Mouse (Mus musculus) cerebellum, postnatal 36 days (tissue): ENCODE measurements around the gene Hhipl1.

ENCODE experiments used
- DNase-seq, 2 experiments: peaks; one replicate each; pipeline ENCODE4 v3.0.0; 2021 to 2022; ENCODE audit warnings: mixed read lengths in 2 of 2

Hhipl1 gene

GRCm38 (mm10) chr12:108305812-108306794 is at the start of gene Hhipl1:
Hhipl1 (plus strand) TSS chr12:108306270.
- DNase-seq = no peak

GRCm38 (mm10) chr12:108256734-108257133 is 49.3 kb upstream of the Hhipl1 start:
- DNase-seq = no peak

DNA sequence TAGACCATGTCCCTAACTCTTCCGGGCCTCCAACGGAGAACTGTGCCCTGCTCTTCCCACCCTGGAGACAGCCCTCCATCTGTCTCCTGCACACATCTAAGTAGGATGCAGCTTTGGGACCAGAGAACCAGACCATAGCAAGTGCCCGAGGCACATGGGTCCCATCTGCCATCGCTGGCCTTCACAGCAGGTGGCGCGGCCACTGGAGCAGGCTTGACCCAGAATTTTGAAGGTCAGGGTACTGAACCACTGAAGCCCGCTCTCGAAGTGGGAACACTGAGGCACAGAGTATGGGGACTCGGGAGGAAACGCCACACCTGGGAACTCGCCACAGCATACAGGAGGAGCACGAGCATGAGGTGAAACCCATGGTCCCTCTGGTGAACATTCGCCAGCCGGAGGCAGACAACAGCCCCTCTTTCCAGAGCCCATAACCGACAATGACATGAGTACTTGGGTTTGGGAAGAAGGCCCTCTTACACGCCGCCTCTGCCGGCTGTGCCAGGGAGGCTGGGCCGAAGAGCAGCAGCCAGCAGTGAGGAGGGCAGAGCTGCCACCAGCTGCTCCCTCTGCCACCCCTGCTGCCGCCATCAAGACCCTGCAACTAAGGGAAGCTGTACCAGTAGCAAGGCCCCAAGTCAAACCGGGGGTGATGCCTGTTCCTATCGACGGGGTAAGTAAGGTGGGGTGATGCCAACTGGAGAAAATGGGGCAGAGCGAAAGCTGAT is 46.6 kb upstream of the Hhipl1 start:
- no peak for DNase-seq

DNA sequence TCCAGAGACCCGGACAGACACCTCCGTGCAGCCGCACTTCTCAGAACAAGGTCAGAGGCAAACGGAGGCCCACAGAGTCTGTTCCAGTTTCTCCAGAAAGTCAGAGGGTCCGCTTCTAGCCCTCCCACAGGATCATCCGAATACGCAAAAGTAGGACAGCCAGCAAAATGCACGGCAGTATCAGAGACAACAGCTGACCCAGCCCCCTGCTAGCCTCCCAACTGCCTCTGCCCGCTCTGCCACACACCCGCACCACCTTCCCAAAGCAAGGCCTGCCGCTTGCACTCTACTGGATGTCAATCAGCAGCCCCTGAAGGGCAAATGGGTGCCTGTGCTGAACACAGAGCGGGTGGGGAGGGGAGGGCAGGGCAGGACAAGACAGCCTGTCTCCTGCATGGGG is 45.1 kb upstream of the Hhipl1 start:
- DNase-seq = no peak

DNA sequence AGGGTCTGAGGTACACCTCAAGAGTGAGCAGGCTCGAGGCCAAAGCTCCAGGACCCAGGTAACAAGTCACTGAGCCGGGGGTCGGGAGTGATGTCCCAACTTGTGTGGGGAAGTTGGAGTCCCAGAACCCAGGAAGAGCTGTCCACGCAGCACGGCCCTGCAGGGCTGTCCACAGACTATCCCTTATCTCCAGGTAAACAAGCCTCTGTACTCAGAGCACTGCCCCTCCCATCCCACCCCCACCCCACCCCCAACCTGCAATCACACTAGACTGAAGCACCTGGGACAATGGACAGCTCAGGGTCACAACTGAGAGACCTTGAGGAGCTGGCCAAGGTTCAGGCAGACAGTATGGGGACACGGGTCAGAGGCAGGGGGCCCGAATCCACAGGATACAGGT is 41.2 kb upstream of the Hhipl1 start:
- DNase-seq = no peak

GRCm38 (mm10) chr12:108265831-108266619 is 40.0 kb upstream of the Hhipl1 start:
- peak; percentile 64 to 70 for DNase-seq

DNA sequence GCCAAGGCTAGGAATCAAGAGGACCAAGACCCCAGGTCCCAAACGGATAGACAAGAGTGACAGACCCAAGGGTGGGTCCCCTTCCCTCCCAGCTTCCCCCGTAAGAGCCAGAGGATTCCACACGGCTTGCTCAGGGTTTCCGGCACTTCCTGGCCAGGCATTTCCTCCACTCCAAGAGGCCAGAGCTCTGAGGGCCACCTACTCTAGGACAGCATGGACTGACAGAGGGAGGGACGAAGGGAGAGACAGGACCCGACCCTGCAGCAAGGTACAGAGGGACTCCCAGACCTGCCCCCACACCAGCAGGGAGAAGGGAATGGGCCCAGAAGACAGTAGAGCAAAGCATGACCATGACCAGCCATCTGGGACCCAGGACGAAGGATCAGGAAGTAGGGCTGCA is 38.4 kb upstream of the Hhipl1 start:
- DNase-seq = no peak

- DNase-seq = no peak
These were observed 37.1 kb upstream of the Hhipl1 start for GRCm38 (mm10) chr12:108268970-108269369.

- no peak for DNase-seq
These were observed 36.4 kb upstream of the Hhipl1 start for GRCm38 (mm10) chr12:108269699-108270098.

- no peak for DNase-seq
These were observed 35.7 kb upstream of the Hhipl1 start for GRCm38 (mm10) chr12:108270240-108270919.

GRCm38 (mm10) chr12:108271351-108272142 is 34.5 kb upstream of the Hhipl1 start:
- peak in 1 of 2 experiments; percentile 45 for DNase-seq

- DNase-seq = no peak
These were observed 33.9 kb upstream of the Hhipl1 start for GRCm38 (mm10) chr12:108272143-108272635.

DNA sequence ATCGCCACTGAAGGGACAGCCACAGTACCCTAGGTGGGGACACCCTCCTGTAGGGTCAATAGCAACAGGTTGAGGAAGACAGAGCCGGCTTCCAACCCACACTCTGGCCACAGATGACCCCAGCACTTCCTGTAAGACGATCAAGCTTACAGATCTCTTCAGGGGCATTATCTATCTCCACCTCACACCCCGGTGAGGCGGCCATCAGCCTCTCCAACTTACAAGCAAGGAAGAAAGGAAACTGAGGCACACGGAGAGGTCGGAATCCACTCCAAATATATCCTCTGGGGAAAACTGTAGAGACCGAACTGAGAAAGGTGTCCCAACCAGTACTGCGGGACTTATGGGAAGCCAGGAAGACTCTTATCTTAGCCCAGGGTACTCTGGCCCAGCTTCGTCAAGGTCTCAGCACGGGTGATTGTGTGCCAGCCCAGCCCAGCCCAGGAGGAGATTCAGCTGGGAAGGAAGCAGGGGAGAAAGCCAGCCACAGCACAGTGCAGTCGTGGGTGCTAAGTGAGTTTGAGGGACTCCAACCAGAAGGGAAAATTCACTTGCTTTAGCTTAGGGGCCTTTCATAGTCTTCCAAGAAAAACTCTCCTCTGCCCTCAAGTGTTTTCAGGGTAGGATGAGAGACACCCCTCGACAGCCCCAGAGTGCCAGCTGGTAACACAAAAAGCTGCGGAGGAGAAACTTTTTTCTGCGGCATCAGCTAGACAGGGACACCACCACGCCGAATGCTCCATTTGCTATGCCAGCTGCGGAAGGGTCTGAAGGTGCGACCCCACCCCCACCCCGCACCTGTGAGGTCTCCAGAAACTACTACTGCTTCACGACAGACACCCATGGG is 32.4 kb upstream of the Hhipl1 start:
- no peak for DNase-seq

- peak in 1 of 2 experiments; percentile 36 for DNase-seq
These were observed 31.8 kb upstream of the Hhipl1 start for GRCm38 (mm10) chr12:108274313-108274595.

DNA sequence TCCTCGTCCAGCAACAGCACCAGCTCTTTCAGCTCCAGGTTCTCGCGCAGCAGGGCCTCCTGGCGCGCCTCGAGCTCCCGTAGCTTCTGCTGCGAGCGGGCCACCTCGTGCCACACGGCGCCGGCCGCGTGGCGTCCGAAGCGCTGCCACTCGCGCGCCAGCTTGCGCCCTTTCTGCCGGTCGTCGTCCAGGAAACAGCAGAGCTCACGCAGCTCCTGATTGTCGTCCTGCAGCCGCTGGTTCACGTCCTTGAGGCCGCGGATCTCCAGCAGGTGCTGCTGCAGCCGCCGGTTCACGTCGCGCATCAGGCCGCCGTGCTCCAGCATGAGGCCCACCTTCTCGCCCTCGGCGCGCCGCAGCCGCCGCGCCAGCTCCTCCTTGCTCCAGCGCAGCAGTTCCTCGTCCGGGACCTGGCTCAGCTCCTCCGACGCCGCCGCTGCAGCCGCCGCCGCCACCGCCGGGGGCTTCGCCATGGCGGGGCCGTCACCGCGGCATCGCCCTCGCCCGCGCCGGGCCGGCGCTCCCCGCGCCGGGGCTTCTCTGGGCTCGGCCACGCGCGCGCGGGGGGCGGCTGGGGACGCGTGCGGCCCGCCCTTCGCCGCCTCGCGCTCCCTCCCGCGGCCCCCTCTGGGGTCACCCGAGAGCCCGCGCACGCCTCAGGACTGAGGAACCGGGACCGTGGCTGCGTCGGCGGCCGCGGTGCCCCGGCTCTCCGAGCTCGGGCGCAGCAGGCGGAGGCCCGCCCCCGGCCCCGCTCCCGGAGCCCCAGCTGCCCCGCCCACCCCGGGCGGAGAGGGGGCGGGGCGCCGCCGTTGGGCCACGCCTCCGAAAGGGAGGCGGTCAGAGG is 31.2 kb upstream of the Hhipl1 start, which contains the start of gene Ccdc85c:
Gene Ccdc85c (minus strand): TSS at position 765 of the 847 bp plus-strand sequence.
- DNase-seq = peak; percentile 52 to 58

DNA sequence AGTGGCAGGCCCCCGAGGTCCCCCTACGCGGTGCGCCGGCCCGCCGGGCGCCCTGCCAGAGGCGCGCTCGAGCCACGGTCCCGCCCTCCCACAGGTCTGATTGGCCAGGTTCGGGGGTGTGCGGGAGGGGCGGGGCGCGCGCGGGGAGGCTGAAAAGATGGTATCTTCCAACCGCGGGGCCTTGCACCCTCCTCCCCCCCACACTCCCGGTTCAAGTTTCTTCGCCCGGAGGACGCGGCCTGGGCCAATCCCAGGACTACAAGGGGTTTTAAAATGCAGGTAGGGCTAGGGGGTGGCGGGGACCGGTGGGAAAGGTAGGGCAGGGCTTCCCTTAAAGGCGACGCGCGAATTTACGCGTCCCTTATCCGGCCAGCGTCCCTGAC is 30.6 kb upstream of the Hhipl1 start:
- DNase-seq = peak; percentile 96 to 99

DNA sequence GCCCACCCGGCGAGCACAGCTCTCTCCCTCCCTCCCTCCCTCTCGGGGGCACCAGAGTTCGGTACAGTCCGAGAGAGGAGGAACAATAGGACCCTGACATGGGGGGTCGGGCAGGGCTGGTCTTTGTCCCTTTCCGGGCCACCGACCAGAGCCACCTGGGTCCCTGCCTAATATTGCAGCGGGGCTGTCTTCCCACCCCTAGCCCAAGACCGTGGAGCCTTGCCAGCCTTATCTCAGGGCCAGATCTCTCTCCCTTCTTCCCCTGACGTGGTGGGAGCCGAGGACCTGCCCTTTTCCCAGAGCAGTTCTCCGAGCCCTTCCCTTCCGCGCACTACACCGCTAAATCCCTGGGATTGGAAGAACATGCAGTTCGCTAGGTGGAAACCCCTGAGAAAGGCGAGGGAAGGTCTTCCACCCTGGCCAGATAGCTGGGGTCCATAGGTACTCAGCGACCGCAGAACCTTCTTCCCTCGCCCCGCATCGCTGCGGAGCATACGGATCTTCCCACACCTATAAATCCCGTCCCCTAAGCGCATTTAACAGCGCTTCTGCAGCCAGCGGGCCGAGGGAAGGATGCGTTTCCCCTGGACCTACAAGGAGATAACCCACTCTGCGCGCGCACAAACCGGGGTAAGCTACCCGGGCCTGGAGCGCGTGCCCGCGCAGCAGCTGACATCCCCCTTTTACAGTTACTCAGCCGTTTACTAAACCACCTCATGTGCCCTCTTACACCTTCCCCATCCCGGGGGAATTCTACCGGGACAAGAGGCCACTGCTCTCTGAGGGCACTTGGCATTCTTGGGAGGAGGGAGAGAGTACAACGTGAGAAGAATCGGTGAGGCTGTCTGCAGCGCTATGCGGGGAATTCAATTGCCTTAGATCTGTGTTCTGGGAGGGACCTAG is 29.9 kb upstream of the Hhipl1 start:
- DNase-seq = peak; percentile 73 to 76

DNA sequence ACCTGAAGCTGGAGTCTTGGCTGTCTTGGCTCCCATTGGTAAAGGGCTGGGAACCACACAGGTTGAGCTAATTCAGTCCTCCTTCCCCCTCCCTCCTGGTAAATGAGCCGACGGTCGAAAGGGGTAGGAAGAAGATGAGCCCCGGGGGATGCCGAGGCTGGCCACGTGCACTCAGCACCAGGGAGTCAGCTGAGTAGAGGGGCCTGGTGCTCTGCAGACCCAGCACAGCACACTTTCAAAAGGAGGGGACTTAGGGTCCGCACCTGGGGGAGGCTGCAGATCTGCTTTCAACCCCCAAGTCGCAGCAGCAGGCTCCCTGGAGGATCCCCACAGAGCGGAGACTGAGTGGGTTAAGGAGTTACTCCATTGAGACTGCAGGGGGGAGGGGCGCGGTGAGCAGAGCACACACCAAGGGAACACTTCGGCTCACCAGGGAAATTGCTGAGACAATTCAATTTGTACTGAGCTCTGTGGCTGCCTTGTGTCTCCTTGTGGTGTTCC is 28.7 kb upstream of the Hhipl1 start:
- DNase-seq = peak in 1 of 2 experiments; percentile 32
